Mouse (Mus musculus): Measurements from ENCODE around the gene Dad1.

Dad1 gene

DNA sequence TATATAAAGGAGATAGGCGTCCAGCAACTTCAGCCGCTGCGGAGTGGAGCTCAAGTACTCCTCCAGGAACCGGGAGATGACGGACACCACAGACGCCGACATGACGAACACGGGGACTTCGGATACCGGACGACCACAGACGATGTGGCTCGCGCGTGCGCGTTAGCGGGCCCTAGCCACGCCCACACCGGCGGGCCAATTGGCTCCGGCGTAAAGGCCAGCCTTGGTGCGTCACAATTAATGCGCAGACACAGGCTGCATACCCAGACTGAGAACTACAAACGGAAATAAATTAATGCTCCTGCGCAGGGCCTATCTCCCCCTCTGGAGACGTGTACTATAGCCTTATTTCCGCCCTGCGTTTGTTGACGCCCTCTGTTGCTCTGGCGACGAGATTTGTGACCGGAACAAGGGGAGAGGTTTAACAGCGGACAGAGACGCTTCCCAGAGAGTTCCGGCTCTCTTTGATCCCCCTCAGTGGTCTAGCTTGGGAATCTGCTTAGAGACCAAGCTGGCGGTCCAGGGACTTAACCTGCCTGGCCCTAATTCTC is at the start of gene Dad1, which contains the start of gene Abhd4:
Dad1 (minus strand) TSS at position 364 of the 551 bp plus-strand sequence.
Abhd4 (plus strand) TSS at position 448 of the 551 bp plus-strand sequence.
- peak; percentile 99 for DNase-seq

DNA sequence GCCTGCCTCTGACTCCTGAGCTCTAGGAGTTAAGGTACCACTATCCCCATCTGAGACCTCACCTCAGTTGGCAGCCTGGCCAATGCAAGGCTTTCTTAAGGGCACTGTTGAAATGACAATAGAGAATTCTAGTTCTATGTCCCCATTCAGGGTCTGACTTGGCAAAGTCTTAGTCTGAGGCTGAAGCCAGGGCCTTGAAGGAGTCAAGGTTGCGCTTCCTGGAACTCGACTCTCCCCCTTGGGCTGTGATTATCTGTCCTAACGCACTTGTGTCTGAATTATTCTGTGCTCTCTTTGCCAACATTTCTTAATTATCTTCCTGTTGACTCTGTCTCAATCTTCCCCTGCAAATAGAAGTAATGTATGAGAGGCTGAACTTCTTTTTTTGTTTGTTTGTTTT is 46.8 kb upstream of the Dad1 start:
- no peak for DNase-seq

DNA sequence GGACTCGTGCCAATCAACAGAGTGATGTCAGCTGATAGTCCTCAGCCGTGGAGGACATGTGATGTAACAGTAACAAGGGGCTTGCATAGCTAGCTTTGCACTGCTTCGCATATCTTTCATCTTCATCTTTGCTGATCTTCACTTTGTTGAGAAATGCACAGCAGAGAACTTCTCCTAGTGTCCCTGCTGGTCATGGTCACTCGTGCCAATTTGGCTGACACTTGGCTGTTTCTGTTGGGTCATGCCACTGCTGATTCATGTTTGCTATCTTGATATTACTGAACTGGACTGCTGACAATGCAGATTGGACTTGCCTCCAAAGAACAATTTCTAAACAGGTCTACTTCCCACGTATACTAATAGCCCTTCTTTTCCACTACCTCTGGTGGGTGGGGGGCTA is 46.2 kb upstream of the Dad1 start:
- no peak for DNase-seq

DNA sequence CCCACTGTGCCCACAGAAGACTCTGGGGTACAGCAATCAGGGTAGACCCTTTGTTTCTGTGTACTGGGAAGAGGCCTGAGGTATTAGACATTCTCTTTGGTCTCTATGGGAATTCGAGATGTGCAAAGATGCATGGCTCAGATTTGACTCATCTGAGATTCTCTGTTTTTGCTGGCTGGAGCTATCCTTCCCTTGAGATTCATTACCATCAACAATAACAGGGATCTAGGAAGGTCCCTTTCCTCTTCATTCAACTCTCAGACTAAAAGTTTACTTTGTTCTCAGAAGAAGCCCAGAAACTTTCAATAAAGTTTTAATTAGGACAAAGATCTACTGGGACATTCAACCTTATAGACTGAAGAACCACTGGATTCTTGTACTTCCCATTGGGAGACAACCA is 30.9 kb upstream of the Dad1 start, which contains the start of gene Olfr49:
Olfr49 (minus strand) TSS at position 101 of the 400 bp plus-strand sequence.
- no peak for DNase-seq

DNA sequence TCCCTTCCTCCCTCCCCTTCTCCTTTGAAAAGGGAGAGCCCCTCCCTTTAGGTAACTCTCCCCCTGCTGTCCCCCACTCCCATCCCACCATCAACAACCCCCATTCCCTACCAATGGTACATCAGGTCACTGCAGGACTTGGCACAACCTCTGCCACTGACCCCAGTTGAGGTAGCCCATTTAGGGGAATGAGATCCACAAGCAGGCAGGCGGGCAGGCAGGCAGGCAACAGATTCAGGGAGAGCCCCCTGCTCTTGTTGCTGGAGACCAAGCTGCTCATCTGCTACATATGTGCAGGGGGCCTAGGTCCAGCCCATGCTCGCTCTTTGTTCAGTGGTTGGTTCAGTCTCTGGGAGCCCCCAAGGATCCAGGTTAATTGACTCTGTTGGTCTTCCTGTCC is 22.5 kb upstream of the Dad1 start:
- DNase-seq = no peak

DNA sequence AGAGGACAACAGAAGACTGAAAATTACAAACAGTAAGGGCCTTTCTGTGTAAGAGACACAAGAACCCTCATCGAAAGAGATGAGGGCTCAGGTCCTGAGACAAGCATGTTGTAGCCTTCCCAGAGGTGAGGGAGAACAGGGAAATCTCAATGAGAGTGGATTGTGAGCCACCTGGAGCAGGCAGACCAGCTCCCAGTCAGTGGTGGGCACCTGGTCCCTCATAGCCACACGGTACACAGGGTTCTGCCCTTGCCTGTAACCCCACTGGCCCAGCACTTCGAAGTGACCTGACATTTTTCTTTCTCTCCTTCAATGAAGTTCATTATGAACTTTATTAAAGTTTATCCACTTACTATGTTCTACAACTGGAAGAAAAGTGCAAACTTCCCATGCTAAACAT is 18.8 kb upstream of the Dad1 start:
- no peak for DNase-seq

DNA sequence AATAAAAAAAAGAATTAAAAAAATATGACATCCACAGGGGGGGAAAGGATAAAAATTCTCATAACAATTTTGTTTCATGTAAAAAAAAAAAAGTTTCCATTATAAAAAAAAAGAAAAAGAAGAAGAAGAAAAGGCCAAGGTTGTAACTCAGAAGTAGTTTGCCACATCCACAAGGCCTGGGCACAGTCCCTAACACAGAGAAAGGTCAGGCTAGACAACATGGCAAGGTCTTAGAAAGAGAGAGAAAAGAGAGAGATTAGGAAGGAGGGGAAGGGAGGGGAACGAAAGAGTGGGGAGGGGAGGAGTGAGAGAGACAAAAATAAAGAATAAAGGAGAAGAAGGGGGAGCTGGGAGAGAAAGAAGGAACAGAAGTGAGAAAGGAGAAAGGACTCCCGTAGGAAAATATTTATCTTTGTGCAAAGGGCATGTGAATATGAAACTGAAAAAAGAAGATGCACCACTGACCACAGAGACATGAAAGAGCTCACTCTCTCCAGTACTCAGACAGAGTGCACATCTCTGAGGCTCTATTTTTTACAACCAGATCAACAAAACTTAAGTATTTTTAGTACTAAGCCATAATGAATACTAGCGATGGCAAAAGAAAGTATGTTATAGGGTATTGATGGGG is 18.2 kb upstream of the Dad1 start:
- DNase-seq = no peak

DNA sequence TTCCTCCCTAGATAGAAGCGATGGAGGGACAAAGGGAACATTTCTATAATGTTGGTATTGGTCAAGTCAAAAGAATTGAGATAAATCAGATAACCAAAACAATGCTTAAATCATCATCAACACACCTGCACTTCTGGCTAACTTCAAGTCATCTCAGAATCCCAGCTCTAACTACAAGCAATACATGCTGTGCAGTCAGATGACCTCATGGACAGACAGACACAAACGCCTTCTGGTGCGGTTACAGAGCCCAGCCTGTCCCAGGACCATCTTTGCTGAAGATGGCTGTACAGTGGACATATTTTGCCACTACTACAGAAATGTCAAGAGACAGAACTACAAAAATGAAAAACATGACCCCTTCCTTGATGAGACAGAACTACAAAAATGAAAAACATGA is 16.5 kb upstream of the Dad1 start:
- DNase-seq = no peak

DNA sequence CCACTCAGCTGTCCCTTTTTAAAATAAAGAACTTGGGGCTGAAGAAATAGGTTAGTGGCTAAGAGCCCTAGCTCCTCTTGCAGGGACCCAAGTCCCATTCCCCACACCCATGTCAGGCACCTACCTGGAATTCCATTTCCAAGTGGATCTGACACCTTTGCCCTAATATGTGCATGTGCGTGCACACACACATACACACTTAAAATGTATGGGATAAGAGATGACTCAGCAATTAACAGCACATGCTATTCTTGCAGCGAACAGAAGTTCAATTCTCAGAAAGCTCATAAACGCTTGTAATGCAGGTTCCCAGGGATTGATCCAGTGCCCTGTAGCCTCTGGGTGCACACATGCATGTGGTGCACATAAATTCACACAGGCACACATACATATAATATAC is 15.7 kb upstream of the Dad1 start:
- no peak for DNase-seq

DNA sequence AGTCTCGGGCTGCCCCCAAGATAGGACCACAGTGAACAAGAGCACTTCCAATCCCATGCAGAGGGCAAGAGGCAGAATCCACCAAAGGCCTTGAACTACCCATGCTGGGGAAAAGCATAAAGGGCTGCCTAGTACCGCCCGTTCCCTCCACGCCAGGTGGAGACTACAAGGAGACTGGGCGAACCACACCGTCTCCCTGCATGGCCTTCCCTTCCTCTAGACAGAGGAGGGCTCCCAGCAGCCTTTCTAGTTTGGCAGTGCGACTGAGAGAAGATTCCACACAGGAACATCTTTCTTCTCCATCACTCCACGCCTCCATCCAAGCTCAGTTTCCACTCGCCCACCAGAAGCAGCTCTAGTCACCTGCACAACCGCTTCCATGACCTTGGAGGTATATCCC is 14.1 kb upstream of the Dad1 start:
- DNase-seq = no peak

DNA sequence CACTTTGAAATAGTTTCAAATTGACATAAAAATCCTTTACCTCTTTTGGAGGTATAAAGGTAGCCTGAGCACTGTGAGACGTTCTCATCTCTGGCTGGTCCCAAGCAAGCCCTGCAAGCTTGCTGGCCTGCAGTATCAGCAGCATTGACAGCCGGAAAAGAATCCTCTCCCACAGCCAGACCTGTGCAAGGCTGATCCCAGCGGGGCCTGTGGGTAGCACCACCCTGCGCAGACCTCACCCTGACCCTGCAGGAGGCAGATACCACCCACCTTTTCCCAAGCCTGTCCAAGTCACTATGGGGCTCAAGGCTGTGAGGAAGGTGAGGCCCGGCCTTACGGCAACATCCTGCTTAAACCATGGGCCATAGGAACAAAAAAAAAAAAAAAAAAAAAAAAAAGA is 12.0 kb upstream of the Dad1 start:
- DNase-seq = no peak

DNA sequence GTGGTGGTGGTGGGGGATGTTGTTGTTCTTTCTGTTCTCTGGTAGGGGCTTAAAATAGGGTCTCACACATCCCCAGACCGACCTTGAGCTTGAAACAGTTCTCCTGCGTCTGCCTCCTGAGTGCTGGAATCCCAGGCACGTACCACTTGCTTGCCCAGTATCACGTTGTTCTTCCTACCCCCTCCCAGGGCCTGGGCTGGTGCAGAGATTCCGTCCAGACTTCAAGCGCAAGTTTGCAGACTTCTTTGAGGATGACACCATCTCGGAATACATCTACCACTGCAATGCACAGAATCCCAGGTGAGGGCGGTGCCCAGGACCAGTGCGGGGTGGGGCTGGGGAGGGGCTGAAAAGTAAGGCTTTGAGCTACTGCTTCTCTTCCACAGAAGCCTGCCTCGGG is 11.2 kb upstream of the Dad1 start:
- DNase-seq = no peak

DNA sequence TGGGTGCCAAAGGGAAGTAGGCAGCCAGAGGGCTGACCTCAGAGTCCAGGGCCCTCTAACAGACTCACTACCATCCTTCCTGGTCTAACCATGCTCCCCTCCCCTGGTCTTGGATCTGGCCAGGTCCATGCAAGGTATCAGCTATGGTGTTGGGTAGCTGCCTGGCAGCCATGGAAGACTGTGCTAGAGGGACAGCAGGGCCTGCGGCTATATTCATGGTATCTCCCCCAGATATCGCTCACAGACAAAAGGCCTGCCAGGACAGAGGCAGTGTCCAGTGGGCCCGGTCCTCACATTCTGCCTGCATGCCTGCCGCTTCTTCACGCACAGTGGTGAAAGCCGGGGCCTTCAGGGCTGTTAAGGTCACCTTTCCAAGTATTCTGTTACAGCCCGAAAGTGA is 10.3 kb upstream of the Dad1 start:
- DNase-seq = no peak

DNA sequence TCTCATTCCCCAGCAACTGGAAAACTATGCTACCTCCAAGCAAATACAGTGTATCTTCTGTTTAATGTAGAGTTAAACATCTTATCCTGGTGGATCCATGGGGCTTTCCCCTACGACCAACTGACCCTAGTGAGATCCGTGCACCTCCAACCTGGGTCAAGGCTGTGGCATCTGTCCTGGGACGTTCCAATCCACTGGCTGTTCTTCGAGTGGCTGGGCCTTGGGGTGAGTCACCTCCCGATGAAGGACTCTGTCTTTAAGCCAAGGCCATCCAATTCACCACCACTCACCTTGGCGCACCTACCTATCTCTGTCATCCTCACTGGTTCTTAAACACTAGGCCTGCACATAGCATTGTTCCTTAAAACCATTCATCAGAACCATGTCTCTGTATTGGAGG is 9.2 kb upstream of the Dad1 start:
- DNase-seq = no peak

DNA sequence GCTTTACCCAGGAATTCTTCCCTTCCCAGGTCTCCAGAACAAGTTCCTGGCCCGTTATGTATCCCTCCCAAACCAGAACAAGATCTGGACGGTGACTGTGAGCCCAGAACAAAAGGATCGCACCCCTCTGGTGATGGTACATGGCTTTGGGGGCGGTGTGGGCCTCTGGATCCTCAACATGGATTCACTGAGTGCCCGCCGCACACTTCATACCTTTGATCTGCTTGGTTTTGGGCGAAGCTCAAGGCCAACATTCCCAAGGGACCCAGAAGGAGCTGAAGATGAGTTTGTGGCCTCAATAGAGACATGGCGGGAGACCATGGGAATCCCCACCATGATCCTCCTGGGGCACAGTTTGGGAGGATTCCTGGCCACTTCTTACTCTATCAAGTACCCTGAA is 8.7 kb upstream of the Dad1 start:
- DNase-seq = no peak

DNA sequence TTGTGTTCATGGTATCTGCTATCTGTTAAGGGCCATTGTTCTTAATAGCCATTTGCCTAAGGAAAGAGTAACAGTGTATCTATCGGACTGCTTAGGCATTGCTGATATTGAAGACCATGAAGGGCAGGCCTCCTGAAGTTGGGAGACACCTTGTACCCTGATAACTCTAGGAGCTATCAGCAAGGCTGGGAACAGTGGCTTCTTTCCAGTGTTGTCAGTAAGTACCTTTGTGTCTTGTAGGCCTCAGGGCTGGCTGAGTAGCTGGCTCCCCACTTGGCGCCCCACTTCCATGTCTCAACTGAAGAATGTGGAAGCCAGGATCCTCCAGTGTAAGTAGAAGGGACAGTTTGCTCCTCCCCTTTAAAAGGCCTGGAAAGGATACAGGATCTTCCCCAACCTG is 7.5 kb upstream of the Dad1 start:
- DNase-seq = no peak

DNA sequence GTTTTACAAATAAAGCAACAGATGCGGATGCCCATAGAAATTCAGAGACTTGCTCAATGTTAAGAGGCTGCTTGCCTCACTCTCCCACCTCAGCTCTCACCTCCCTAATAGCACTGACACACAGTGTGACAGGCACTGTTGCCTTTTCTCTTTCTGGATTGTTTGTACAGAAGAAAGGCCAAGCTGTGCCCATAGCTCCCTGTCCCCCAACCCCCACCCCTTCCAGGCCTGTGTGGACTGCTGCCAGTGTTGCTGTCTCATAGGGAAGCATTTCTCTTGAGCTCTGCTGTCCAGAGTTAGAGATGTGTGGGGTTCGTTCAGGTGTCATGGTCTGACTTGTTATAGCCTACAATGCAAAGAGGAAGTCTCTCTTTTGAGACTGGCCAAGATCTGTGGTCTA is 6.3 kb upstream of the Dad1 start:
- no peak for DNase-seq

DNA sequence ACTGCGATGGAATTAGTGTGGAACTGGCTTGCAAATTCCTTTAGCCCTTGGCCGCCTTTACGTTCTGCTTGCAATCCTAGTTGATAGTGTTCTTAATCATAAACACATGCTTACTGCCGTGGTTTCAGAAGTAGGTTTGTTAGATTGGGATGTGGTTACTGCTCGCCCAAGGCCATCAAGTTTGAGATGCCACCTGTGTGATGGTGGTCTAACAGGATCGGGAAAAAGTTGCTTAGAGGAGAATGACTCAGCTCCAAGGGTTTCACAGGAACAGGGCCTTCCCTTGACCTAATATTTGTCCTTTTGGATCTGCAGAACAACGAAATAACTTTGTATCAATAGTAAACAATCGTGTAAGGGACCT is 5.8 kb upstream of the Dad1 start:
- no peak for DNase-seq

DNA sequence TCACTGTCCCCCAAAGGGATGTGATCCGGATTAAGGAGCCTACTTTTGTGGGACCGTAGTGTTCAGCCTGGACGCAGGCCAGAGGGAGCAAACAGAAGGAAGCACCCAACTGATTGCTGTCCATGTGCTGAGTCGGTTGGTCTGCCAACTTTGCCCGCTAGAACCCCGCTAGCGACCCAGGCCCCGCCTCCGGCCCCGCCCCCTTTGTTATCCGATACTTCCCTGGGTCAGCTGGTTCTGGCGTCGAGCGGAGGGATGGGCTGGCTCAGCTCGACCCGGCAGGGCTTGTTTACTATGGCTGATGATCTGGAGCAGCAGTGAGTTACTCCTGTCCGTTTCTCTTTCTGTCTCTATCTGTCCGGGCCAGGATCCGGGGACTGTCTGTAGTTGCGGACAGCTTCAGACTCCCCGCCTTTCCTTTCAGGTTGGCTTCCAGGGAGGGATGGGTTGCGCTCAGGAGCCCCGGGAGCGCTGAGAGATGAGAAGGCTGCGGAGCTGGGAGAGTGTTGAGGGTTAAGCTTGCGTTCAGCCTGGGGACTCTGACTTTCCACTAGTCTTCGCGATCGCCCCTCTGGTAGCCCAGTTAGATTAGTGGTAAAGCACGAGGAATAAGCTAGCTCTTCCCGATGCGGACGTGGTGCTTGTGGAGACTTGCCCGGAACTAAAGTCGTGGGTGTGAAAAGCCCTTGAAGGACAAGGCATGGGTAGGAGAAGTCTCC is 5.3 kb upstream of the Dad1 start:
- peak; percentile 95 to 96 for DNase-seq

DNA sequence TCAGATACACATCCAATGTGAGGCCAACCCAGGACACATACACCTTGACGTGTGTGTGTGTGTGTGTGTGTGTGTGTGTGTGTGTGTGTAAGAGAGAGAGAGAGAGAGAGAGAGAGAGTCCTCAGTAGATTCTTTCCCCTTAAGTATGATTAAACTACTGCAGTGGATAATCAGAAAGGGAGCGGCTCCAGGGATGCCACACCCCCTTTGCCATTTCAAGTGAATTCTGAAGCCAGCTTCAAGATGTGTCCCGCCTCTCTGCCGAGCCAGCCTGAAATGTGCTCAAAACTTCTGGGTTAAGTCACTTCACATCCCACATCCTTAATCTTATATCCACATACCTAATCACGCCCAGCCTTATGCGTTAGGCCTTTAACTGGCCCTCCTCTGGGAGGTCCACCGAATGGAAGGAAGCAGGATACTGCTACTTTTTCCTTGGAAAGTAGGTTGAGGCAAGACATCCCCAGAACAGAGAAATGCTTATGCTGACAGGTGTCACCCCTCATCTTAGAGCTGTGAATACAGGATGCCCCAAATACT is 4.3 kb upstream of the Dad1 start:
- no peak for DNase-seq

DNA sequence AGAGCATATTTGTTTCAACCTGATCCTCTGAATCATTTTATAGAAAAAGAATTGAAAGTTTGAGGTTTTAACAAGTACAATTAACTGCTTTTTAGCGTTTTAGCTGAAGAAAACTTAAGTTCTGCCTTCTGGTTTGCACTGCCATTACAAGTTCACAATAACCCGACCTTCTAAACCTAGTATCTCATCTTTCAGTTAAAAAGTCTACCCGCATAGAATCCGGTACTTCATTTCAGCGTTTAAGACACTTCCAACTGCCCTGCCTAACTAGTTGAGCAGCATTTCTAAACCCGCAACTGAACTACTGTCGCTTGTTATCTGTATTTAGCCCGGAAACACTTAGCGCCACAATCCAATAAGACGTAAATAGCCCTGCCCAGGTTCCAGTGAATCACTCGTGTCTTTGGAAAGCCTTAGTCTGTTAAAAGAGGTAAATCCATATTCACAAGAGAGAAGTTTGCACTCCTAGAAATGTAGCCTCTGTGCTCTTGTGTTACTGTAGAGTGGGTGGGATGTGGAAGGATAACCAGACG is 832 bp upstream of the Dad1 start:
- no peak for DNase-seq

DNA sequence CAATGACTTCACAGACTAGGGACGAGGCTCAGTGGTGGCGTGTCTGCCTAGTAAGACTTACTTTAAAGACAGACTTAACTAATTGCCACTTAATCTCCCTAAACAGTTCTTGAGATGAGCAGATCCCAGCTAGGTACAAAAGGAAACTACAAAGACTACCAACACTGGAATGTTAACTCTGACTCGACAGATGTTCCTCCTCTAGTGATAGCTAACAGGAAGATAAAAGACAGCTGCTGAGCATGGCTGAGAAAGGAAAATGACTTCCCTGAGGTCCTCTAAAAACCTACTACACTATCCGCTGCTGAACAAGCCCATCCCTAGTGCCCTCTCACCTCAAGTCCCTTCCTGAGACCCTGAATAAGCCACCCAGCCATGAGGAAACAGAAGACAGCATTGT is 3.8 kb downstream of the Dad1 start:
- DNase-seq = no peak

DNA sequence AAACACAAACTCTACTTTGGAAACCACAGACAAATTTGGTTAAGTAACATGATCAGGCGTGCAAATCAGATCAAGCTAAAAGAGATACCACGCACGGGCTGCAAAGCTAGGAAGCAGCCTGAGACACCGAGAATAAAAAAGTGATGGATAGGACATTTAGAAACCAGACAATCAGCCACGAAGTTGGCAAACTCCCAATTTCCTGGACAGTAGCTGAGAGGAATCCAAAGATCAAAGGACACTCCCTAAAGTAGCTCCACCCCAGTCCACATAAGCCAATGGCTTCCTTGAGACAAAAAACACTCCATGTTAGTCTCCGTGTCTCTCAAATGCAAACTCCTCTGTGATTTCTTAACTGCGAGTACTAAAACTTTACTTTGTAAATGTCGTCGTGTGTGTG is 4.6 kb downstream of the Dad1 start:
- DNase-seq = peak in 1 of 2 experiments; percentile 54

DNA sequence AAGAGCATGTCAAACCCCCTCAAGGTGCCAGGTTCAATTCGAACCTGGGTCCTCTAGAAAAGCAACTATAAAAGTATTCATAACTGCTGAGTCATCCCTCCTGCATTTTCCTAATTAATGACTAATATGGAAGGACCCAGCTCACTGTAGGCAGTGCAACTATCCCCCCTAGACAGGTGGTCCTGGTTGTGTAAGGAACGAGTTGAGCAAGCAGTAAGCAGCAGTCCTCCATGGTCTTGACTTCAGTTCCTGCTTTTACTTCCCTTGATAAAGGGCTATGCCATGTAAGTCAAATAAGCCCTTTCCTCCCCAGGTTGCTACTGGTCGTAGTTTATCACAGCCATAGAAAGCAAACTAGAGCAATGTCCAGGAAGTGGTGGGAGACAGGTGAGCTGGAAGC is 7.7 kb downstream of the Dad1 start:
- no peak for DNase-seq
